Mouse (Mus musculus): Measurements from ENCODE around the gene Gm17428.

The Gm17428 gene

GRCm38 (mm10) chr14:55011116-55011515, 34.4 kb downstream of the Gm17428 start:
- in situ Hi-C loops (cut with MboI), result loop anchor here (10.0 kb wide), 1 partner anchor 106 kb away; no protein-coding TSS in a partner anchor

GRCm38 (mm10) chr14:55014591-55014990, 37.9 kb downstream of the Gm17428 start:
- in situ Hi-C loops (cut with MboI), result loop anchor here (10.0 kb wide), 1 partner anchor 110 kb away; no protein-coding TSS in a partner anchor

- in situ Hi-C loops (cut with MboI), result loop anchor here (10.0 kb wide), 1 partner anchor 110 kb away; no protein-coding TSS in a partner anchor
Observed at GRCm38 (mm10) chr14:55014991-55015766, 38.4 kb downstream of the Gm17428 start, which contains the start of gene Ngdn. TSS of gene Ngdn (plus strand) at chr14:55015454.

GRCm38 (mm10) chr14:55015767-55016111, 39.0 kb downstream of the Gm17428 start:
- in situ Hi-C loops (cut with MboI), result loop anchor here (10.0 kb wide), 1 partner anchor 111 kb away; no protein-coding TSS in a partner anchor

- in situ Hi-C loops (cut with MboI), result loop anchor here (10.0 kb wide), 1 partner anchor 112 kb away; no protein-coding TSS in a partner anchor
Observed at GRCm38 (mm10) chr14:55016876-55017275, 40.1 kb downstream of the Gm17428 start.

DNA sequence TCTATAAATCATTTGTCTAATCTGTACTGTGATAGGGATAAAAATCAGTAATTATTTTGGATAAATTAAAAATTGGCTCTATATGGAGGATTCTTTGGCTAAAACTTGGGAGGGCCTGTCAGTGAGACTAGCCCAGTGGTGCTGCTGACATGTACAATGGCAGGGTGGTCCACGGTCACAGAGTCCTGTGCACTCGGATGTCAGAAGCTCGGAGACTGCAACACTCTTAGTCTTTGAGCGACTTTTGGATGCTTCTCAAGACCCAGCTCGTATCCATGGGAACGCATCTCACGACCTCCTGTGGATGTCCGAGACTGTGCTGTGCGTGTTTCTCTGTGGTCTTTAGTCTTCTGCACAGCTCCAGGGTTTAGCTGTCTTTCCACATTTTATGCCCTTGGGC, 43.7 kb downstream of the Gm17428 start:
- in situ Hi-C loops (cut with MboI), result no loop called here

DNA sequence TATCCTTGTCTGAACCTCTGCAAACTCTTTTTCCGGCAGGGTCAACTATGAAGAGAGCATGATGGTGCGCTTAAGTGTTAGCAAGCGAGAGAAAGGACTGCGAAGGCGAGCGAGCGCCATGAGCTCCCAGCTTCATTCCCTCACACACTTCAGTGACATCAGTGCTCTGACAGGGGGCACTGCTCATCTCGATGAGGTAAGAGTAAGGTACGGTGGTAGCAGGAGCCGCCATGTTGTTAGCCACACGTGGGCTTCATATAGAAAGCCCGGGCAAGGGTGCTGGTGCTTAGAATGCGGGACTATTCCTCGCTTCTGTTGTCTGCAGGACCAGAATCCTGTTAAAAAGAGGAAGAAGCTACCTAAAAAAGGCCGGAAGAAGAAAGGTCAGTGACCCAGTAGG, 46.3 kb downstream of the Gm17428 start:
- in situ Hi-C loops (cut with MboI), result no loop called here

- in situ Hi-C loops (cut with MboI), result no loop called here
Observed at GRCm38 (mm10) chr14:55024236-55024635, 47.5 kb downstream of the Gm17428 start.

GRCm38 (mm10) chr14:55025527-55025926, 48.8 kb downstream of the Gm17428 start:
- in situ Hi-C loops (cut with MboI), result loop anchor here (5.0 kb wide), 1 partner anchor 57 kb away; no protein-coding TSS in a partner anchor

Measured in mature B cell (primary cell).